Mouse (Mus musculus): ENCODE measurements around the gene Slc25a47. TPM values are rescaled to one million over a fixed set of nuclear protein-coding genes. Genes with fewer than 3 reads are reported as not detected.

Gene Slc25a47
- polyA plus RNA-seq, 1 experiment from 2014 or later: 481 TPM

DNA sequence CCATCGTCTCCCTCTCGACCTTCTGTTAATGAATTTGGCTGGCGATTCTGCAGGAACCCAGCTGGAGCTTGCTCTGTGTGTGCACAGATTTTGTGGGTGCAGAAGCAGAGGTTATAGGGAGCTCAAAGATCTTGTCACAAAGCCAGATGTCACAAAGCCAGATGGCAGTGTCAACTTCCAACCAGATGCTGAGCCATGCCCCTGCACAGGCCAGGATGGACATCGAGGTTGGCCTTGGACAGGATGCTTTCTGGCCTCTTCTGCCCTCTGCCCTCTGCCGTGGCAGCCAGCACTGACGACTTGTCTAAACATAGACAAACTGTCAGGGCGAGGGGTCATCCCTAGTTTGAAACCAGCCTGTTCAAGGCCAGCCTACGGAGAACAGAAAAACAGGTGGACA lies 14.3 kb downstream of the Slc25a47 start:
- no peak overlapping the region; the same call in 1 of the 2 replicates for H3K9ac ChIP-seq (replicated peaks)
- H3K4me2 ChIP-seq (ENCODE audit: low read depth, low read length): no peak overlapping the region
- no peak for TF ChIP-seq CTCF (IDR thresholded peaks at IDR 0.05; ENCODE audit: low read depth)
- peak; percentile 93 for TF ChIP-seq EP300 (IDR thresholded peaks at IDR 0.05; ENCODE audit: low read depth)
- peak; percentile 80 for DNase-seq
- peaks cover 9% of the 10 kb centered on the region for H3K4me1 ChIP-seq (ENCODE audit: insufficient read depth)
- 49% methylated on average over 8 of the region's 8 CpGs for WGBS (ENCODE audit: insufficient replicate concordance)
- H3K36me3 ChIP-seq (replicated peaks; ENCODE audit: insufficient read depth, low read length): peaks cover 2% of the 10 kb centered on the region; the same call in 1 of the 2 replicates
- no peaks in the 10 kb centered on the region for H3K27me3 ChIP-seq (ENCODE audit: insufficient read depth, low read length)
- H3K4me3 ChIP-seq (ENCODE audit: low read depth, low read length): no peak overlapping the region
- ATAC-seq: peak; percentile 77
- H3K9me3 ChIP-seq (ENCODE audit: low read length): no peaks in the 10 kb centered on the region
- peak overlapping the region; percentile 98 for H3K27ac ChIP-seq (ENCODE audit: low read depth)

DNA sequence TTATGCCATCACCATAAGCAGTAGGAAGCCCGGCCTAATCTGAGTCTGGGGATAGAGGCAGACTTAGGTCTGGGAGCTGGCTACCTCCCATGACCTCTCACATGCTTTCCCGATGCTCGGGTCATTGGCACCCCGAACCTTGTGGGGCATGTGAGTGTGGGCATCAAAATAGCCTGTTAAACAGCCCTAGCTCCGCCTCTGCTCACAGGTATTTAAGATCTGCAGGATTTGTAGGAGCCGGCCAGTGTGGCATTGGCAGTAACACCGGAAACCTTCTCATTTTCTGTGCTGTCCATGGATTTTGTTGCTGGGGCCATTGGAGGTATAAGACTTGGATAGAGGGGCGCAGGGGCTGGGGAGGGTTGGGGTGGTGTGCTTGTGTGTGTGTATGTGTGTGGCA lies 15.0 kb downstream of the Slc25a47 start:
- TF ChIP-seq EP300 (IDR thresholded peaks at IDR 0.05; ENCODE audit: low read depth) (peak; percentile 35; the same call in 1 of the 2 replicates), CTCF (IDR thresholded peaks at IDR 0.05; ENCODE audit: low read depth) (no peak)
- 71% methylated on average over 8 of the region's 8 CpGs for WGBS (ENCODE audit: insufficient replicate concordance)
- H3K4me1 ChIP-seq (ENCODE audit: insufficient read depth): peaks cover 9% of the 10 kb centered on the region
- peak; percentile 48 for ATAC-seq
- peak; percentile 67 for DNase-seq
- H3K27ac ChIP-seq (ENCODE audit: low read depth): peak overlapping the region; percentile 98
- no peaks in the 10 kb centered on the region for H3K9me3 ChIP-seq (ENCODE audit: low read length)
- peak overlapping the region; percentile 67 for H3K4me2 ChIP-seq (ENCODE audit: low read depth, low read length)
- peak overlapping the region; percentile 72 for H3K9ac ChIP-seq (replicated peaks)
- H3K36me3 ChIP-seq (replicated peaks; ENCODE audit: insufficient read depth, low read length): 0 out of 2 replicates have a peak, but pooled peaks cover 2% of the 10 kb centered on the region
- no peaks in the 10 kb centered on the region for H3K27me3 ChIP-seq (ENCODE audit: insufficient read depth, low read length)
- H3K4me3 ChIP-seq (ENCODE audit: low read depth, low read length): peak overlapping the region; percentile 44

DNA sequence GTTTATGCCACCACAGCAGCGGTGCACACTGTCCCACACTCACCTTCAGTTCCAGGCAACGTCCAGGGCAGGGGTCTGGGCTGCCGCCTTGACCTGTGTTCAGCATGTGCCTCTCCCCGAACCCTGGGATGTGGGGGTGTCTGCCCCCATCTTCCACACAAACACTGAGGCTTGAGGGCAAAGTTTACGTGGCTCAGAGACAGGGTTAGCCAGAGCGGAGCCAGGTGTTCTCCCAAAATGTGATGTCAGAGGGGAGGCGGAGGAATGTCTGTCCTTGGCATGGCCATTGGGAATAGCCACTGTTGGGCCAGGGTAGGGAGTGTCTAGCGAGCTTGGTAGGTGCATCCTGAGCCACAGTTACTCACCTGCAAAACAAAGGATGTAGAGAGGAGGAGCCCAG lies 17.0 kb downstream of the Slc25a47 start:
- ATAC-seq (no peak), DNase-seq (peak; percentile 55)
- 76% methylated on average over 8 of the region's 8 CpGs for WGBS (ENCODE audit: insufficient replicate concordance)
- Histone ChIP-seq H3K36me3 (replicated peaks; ENCODE audit: insufficient read depth, low read length) (0 out of 2 replicates have a peak, but pooled peaks cover 2% of the 10 kb centered on the region), H3K4me1 (ENCODE audit: insufficient read depth) (peaks cover 9% of the 10 kb centered on the region), H3K4me2 (ENCODE audit: low read depth, low read length) (peak overlapping the region; percentile 67), H3K9me3 (ENCODE audit: low read length) (no peaks in the 10 kb centered on the region), H3K27me3 (ENCODE audit: insufficient read depth, low read length) (no peaks in the 10 kb centered on the region), H3K4me3 (ENCODE audit: low read depth, low read length) (peak overlapping the region; percentile 44), H3K9ac (replicated peaks) (peak overlapping the region; percentile 72), H3K27ac (ENCODE audit: low read depth) (peak overlapping the region; percentile 98)
- TF ChIP-seq CTCF (IDR thresholded peaks at IDR 0.05; ENCODE audit: low read depth) (no peak), EP300 (IDR thresholded peaks at IDR 0.05; ENCODE audit: low read depth) (no peak)

DNA sequence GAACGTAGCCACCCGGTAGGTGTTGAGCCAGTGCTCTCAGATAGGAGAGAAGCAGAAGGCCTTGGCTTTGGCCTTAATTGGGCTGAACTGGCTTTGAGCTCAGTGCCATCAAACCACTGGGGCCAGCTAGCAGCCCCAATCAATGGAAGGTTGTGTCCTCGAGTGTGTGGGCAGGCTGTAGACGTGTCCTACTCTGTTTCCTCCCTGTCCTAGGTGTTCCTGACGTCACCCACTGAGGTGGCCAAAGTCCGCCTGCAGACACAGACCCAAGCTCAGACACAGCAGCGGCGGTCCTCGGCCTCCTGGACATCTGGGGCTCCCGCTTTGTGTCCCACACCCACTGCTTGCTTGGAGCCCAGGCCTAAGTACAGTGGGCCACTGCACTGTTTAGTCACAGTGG lies 19.2 kb downstream of the Slc25a47 start:
- Histone ChIP-seq H3K27me3 (ENCODE audit: insufficient read depth, low read length) (no peaks in the 10 kb centered on the region), H3K27ac (ENCODE audit: low read depth) (peak overlapping the region; percentile 98), H3K4me1 (ENCODE audit: insufficient read depth) (peaks cover 3% of the 10 kb centered on the region), H3K9ac (replicated peaks) (peak overlapping the region; percentile 67), H3K9me3 (ENCODE audit: low read length) (no peaks in the 10 kb centered on the region), H3K4me2 (ENCODE audit: low read depth, low read length) (peak overlapping the region; percentile 30), H3K4me3 (ENCODE audit: low read depth, low read length) (no peak overlapping the region), H3K36me3 (replicated peaks; ENCODE audit: insufficient read depth, low read length) (0 out of 2 replicates have a peak, but pooled peaks cover 2% of the 10 kb centered on the region)
- TF ChIP-seq EP300 (IDR thresholded peaks at IDR 0.05; ENCODE audit: low read depth): peak; percentile 68; the same call in 1 of the 2 replicates
- TF ChIP-seq CTCF (IDR thresholded peaks at IDR 0.05; ENCODE audit: low read depth): no peak
- ATAC-seq (peak; percentile 11), DNase-seq (peak; percentile 73)
- 64% methylated on average over 10 of the region's 10 CpGs for WGBS (ENCODE audit: insufficient replicate concordance)

DNA sequence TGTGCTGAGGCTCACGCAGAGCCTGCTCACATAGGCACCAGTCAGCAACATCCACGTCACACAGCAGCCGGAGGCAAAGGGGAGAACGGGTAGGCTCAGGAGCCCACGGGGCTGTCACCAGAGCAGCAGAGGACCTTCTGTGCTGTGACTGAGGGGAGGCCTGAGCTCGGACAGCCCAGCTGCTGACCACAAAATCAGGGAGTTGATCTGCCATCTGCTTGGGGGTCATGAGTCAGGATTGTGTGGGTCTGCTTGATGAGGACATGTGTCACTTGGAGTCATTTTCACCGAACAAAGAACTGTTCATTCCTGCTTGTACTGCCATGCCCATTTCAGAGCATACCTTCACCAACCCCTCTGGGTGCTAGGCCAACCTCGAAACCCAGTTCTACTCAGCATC lies 20.3 kb downstream of the Slc25a47 start:
- H3K9ac ChIP-seq (replicated peaks): peak overlapping the region; percentile 67
- ATAC-seq (peak; percentile 1), DNase-seq (no peak)
- peaks cover 3% of the 10 kb centered on the region; the same call in 1 of the 2 replicates for H3K4me1 ChIP-seq (ENCODE audit: insufficient read depth)
- H3K27me3 ChIP-seq (ENCODE audit: insufficient read depth, low read length): no peaks in the 10 kb centered on the region
- TF ChIP-seq CTCF (IDR thresholded peaks at IDR 0.05; ENCODE audit: low read depth): no peak
- TF ChIP-seq EP300 (IDR thresholded peaks at IDR 0.05; ENCODE audit: low read depth): no peak
- H3K27ac ChIP-seq (ENCODE audit: low read depth): peak overlapping the region; percentile 98
- no peaks in the 10 kb centered on the region for H3K9me3 ChIP-seq (ENCODE audit: low read length)
- peaks cover 8% of the 10 kb centered on the region for H3K36me3 ChIP-seq (replicated peaks; ENCODE audit: insufficient read depth, low read length)
- WGBS (ENCODE audit: insufficient replicate concordance): 77% methylated on average over 8 of the region's 8 CpGs
- H3K4me2 ChIP-seq (ENCODE audit: low read depth, low read length): peak overlapping the region; percentile 30
- H3K4me3 ChIP-seq (ENCODE audit: low read depth, low read length): no peak overlapping the region

DNA sequence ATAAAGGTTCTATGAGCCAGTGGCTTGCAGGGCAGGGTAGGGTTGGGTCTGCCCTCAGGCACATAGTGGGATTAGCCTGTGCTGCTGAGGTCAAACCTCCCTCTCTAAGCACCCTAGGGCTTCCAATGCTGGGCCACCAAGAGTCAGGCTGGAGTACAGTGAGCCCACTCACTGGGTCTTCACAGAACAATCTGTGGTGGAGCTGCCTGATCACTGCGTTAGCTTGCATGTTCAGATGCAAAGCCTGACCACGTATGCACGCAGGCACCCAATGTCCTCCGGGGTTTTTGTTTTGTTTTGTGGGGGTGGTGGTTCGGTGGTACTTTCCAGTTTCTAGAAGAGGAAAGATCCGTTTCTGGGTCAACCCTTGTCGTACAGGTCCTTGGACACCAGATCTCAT lies 21.3 kb downstream of the Slc25a47 start:
- DNase-seq: peak; percentile 56
- H3K4me1 ChIP-seq (ENCODE audit: insufficient read depth): peaks cover 3% of the 10 kb centered on the region; the same call in 1 of the 2 replicates
- TF ChIP-seq CTCF (IDR thresholded peaks at IDR 0.05; ENCODE audit: low read depth): no peak
- TF ChIP-seq EP300 (IDR thresholded peaks at IDR 0.05; ENCODE audit: low read depth): no peak
- H3K36me3 ChIP-seq (replicated peaks; ENCODE audit: insufficient read depth, low read length): peaks cover 13% of the 10 kb centered on the region
- no peak overlapping the region for H3K4me3 ChIP-seq (ENCODE audit: low read depth, low read length)
- peak; percentile 46 for ATAC-seq
- 80% methylated on average over 7 of the region's 7 CpGs for WGBS (ENCODE audit: insufficient replicate concordance)
- H3K4me2 ChIP-seq (ENCODE audit: low read depth, low read length): no peak overlapping the region
- H3K9me3 ChIP-seq (ENCODE audit: low read length): no peaks in the 10 kb centered on the region
- H3K27me3 ChIP-seq (ENCODE audit: insufficient read depth, low read length): no peaks in the 10 kb centered on the region
- H3K27ac ChIP-seq (ENCODE audit: low read depth): peak overlapping the region; percentile 98
- no peak overlapping the region; the same call in 1 of the 2 replicates for H3K9ac ChIP-seq (replicated peaks)

Measured in liver, postnatal 0 days (tissue).